Mouse (Mus musculus) CH12.LX (cell line): ENCODE data around the gene Frmd4a.

ENCODE experiments used
- CHD2 ChIP-seq: IDR thresholded peaks from 2 replicates; pipeline ENCODE4 v1.6.1; 2011; ENCODE audit warnings: low read length, improper control_type of control experiment
- CTCF ChIP-seq, 2 experiments: IDR thresholded peaks in 1 of 2; conservative IDR thresholded peaks in 1 of 2; 2 replicates each; pipeline ENCODE4 v1.5.1; 2011 to 2012; ENCODE audit warnings: low read depth in 2 of 2, low read length in 2 of 2, improper control_type of control experiment in 1 of 2, inconsistent platforms in 1 of 2, mild to moderate bottlenecking in 1 of 2, moderate library complexity in 1 of 2
- HCFC1 ChIP-seq: IDR thresholded peaks from 2 replicates; pipeline ENCODE4 v1.6.1; 2012; ENCODE audit warnings: low read depth, mild to moderate bottlenecking, inconsistent platforms, low read length, improper control_type of control experiment
- JUND ChIP-seq: conservative IDR thresholded peaks from 2 replicates; pipeline ENCODE4 v1.6.1; 2011; ENCODE audit warnings: low read depth, low read length, improper control_type of control experiment
- MAX ChIP-seq: IDR thresholded peaks from 2 replicates; pipeline ENCODE4 v1.6.1; 2011; ENCODE audit warnings: low read length, improper control_type of control experiment
- NELFE ChIP-seq: IDR thresholded peaks from 2 replicates; pipeline ENCODE4 v1.6.1; 2011; ENCODE audit warnings: low read depth, low read length, improper control_type of control experiment
- POLR2A ChIP-seq: IDR thresholded peaks from 2 replicates; pipeline ENCODE4 v1.6.1; 2011; ENCODE audit warnings: low read depth, mild to moderate bottlenecking, improper control_type of control experiment, low read length
- TBP ChIP-seq: conservative IDR thresholded peaks from 2 replicates; pipeline ENCODE4 v1.6.1; 2011; ENCODE audit warnings: low read depth, low read length, improper control_type of control experiment
- USF2 ChIP-seq: conservative IDR thresholded peaks from 2 replicates; pipeline ENCODE4 v1.6.1; 2011; ENCODE audit warnings: low read depth, low read length, improper control_type of control experiment
- ZKSCAN1 ChIP-seq: IDR thresholded peaks from 2 replicates; pipeline ENCODE4 v1.6.1; 2012; ENCODE audit warnings: low read depth, inconsistent platforms, low read length, improper control_type of control experiment, borderline replicate concordance

- TF ChIP-seq CHD2 (no peak), JUND (no peak), ZKSCAN1 (no peak), POLR2A (no peak), TBP (no peak), MAX (no peak), USF2 (no peak), NELFE (no peak), HCFC1 (no peak), CTCF (conservative IDR thresholded peaks at IDR 0.05 in 1 of 2, IDR thresholded peaks at IDR 0.05 in 1 of 2; ENCODE audit: low read depth in 2 of 2, low read length in 2 of 2) (no peak)
These were observed 139.0 kb downstream of the Frmd4a start for GRCm38 (mm10) chr2:4156511-4156910.
